Mouse (Mus musculus) kidney, adult 2 months (tissue): ENCODE measurements around the gene Birc6.

Experiments
- CTCF ChIP-seq: fragments of 200-500 bp; conservative IDR thresholded peaks from 2 replicates; pipeline ENCODE4 v1.5.1; 2011; ENCODE audit warnings: low read depth, mild to moderate bottlenecking, control low read depth, low read length, moderate library complexity, mixed read lengths; ENCODE audit not compliant: insufficient read depth, insufficient read length
- POLR2A ChIP-seq: fragments of 200-500 bp; IDR thresholded peaks from one replicate; pipeline ENCODE4 v1.6.1; 2011; ENCODE audit warnings: low read depth, low read length, control low read depth

- TF ChIP-seq CTCF (no peak), POLR2A (no peak)
Observed at GRCm38 (mm10) chr17:74678061-74678460, 150.0 kb downstream of the Birc6 start.
